Comparison of ENCODE assay signal across 23 mouse cellular contexts in genomic region chr3:108089916-108090315, GRCm38 (mm10). TPM values are rescaled to one million over a fixed set of nuclear protein-coding genes. Genes with fewer than 3 reads are reported as not detected.
DNase-seq lines count a peak whose midpoint lies in the region; ATAC-seq and TF ChIP-seq lines count a peak whose summit lies in the region.
"Had no signal": no experiment of that assay in that cellular context is flagged by ENCODE, and none has a peak within 500 bp of the region (broad histone marks: within the 10 kb centered on the region; RNA-seq: fewer than 3 reads in every experiment).

No protein-coding gene starts in this region.

- H3K36me3 ChIP-seq in kidney, postnatal 0 days (ENCODE audit: insufficient read depth, low read length): no peaks in the 10 kb centered on the region
- no peaks in the 10 kb centered on the region for H3K36me3 ChIP-seq in stomach, postnatal 0 days (ENCODE audit: control insufficient read depth, insufficient read depth, low read length)
- H3K36me3 ChIP-seq in midbrain, embryonic 14.5 days (ENCODE audit: control insufficient read depth, insufficient read depth, low read length): no peaks in the 10 kb centered on the region
- H3K36me3 ChIP-seq: forebrain, embryonic 12.5 days; midbrain, embryonic 12.5 days had no signal

- no peak for TF ChIP-seq CTCF in kidney, postnatal 0 days (IDR thresholded peaks at IDR 0.05; ENCODE audit: low read depth)
- no peak for TF ChIP-seq CTCF in stomach, postnatal 0 days (IDR thresholded peaks at IDR 0.05; ENCODE audit: low read depth)

- no peak for ATAC-seq in kidney, postnatal 0 days (replicated peaks; ENCODE audit: low FRiP score, low read depth)
- no peak for ATAC-seq in stomach, postnatal 0 days (ENCODE audit: low FRiP score, low TSS enrichment)
- no peak for ATAC-seq in midbrain, embryonic 14.5 days (ENCODE audit: low FRiP score, low TSS enrichment)
- ATAC-seq: activated CD4-positive, CD25-positive, alpha-beta regulatory T cell, adult 4 months; hindbrain, postnatal 0 days; intestine, embryonic 16.5 days; Patski had no signal

- H3K27me3 ChIP-seq in kidney, postnatal 0 days (ENCODE audit: insufficient read depth, low read length): no peaks in the 10 kb centered on the region
- no peaks in the 10 kb centered on the region for H3K27me3 ChIP-seq in stomach, postnatal 0 days (ENCODE audit: control insufficient read depth, insufficient read depth, low read length)
- H3K27me3 ChIP-seq in midbrain, embryonic 14.5 days (ENCODE audit: control insufficient read depth, insufficient read depth, low read length): no peaks in the 10 kb centered on the region
- H3K27me3 ChIP-seq: midbrain, embryonic 12.5 days; Patski had no signal

- H3K9ac ChIP-seq in kidney, postnatal 0 days (ENCODE audit: low read depth, low read length): no peak overlapping the region
- H3K9ac ChIP-seq in stomach, postnatal 0 days (ENCODE audit: low read length): no peak overlapping the region
- H3K9ac ChIP-seq in midbrain, embryonic 14.5 days (replicated peaks; ENCODE audit: low read length): no peak overlapping the region
- H3K9ac ChIP-seq: forebrain, embryonic 12.5 days; liver, embryonic 14.5 days; lung, embryonic 14.5 days; midbrain, embryonic 12.5 days had no signal

- 33% methylated on average over 2 of the region's 2 CpGs for WGBS in kidney, postnatal 0 days
- WGBS in stomach, postnatal 0 days: 41% methylated on average over 2 of the region's 2 CpGs
- 47% methylated on average over 2 of the region's 2 CpGs for WGBS in midbrain, embryonic 14.5 days

- H3K9me3 ChIP-seq in kidney, postnatal 0 days (replicated peaks; ENCODE audit: low read length): no peaks in the 10 kb centered on the region
- no peaks in the 10 kb centered on the region for H3K9me3 ChIP-seq in stomach, postnatal 0 days (ENCODE audit: control insufficient read depth, low read length)
- no peaks in the 10 kb centered on the region for H3K9me3 ChIP-seq in midbrain, embryonic 14.5 days (ENCODE audit: control insufficient read depth, low read length)
- H3K9me3 ChIP-seq: forebrain, embryonic 12.5 days; midbrain, embryonic 12.5 days had no signal

- no peak overlapping the region for H3K4me2 ChIP-seq in kidney, postnatal 0 days (ENCODE audit: low read length)
- 0 out of 2 replicates have a peak overlapping the region, but pooled peaks have one; percentile 11 for H3K4me2 ChIP-seq in stomach, postnatal 0 days (replicated peaks; ENCODE audit: low read depth)
- no peak overlapping the region for H3K4me2 ChIP-seq in midbrain, embryonic 14.5 days (ENCODE audit: low read length)
- H3K4me2 ChIP-seq: forebrain, embryonic 12.5 days; heart, embryonic 11.5 days; lung, embryonic 14.5 days; midbrain, embryonic 12.5 days had no signal

- TF ChIP-seq EP300 in stomach, postnatal 0 days (optimal IDR thresholded peaks at IDR 0.05): no peak

- H3K4me1 ChIP-seq in kidney, postnatal 0 days (replicated peaks; ENCODE audit: insufficient read depth, low read length): peaks cover 9% of the 10 kb centered on the region; the same call in 1 of the 2 replicates
- H3K4me1 ChIP-seq in stomach, postnatal 0 days (replicated peaks; ENCODE audit: control insufficient read depth, insufficient read depth): no peaks in the 10 kb centered on the region; the same call in 1 of the 2 replicates
- peaks cover 11% of the 10 kb centered on the region for H3K4me1 ChIP-seq in midbrain, embryonic 14.5 days (ENCODE audit: control insufficient read depth, insufficient read depth, low read length)

- no peak overlapping the region for H3K27ac ChIP-seq in kidney, postnatal 0 days
- peak overlapping the region; percentile 70; the same call in 1 of the 2 replicates for H3K27ac ChIP-seq in stomach, postnatal 0 days (replicated peaks)
- no peak overlapping the region for H3K27ac ChIP-seq in midbrain, embryonic 14.5 days (replicated peaks; ENCODE audit: low read depth, low read length)
- H3K27ac ChIP-seq: forebrain, embryonic 12.5 days; gastrocnemius, adult 2 months; hindbrain, postnatal 0 days; liver, embryonic 14.5 days; midbrain, embryonic 12.5 days had no signal

- peak; percentile 39 for DNase-seq in kidney, postnatal 0 days (ENCODE audit: low spot score)
- DNase-seq in kidney, adult 9 months: no peak
- DNase-seq in ES-CJ7 (ENCODE audit: low read depth, low spot score): peak; percentile 23
- peak; percentile 70 for DNase-seq in brain, adult 2 months (ENCODE audit: low read depth, low spot score)
- DNase-seq in stomach, postnatal 0 days (ENCODE audit: low spot score): no peak
- DNase-seq in urinary bladder, postnatal 10 days (ENCODE audit: low spot score): no peak
- DNase-seq in midbrain, embryonic 14.5 days: no peak
- DNase-seq: adrenal gland, adult 8-10 months; cerebellum, adult 9-10 months; gastrocnemius, adult 2 months; kidney, postnatal 14 days; lung, embryonic 14.5 days; right cerebral cortex, postnatal 14 days; thymus, postnatal 36 days had no signal

- no peak overlapping the region for H3K4me3 ChIP-seq in kidney, postnatal 0 days (replicated peaks; ENCODE audit: low read depth, low read length)
- no peak overlapping the region for H3K4me3 ChIP-seq in stomach, postnatal 0 days (ENCODE audit: low read depth, low read length)
- no peak overlapping the region for H3K4me3 ChIP-seq in midbrain, embryonic 14.5 days (replicated peaks; ENCODE audit: low read depth, low read length)
- H3K4me3 ChIP-seq: erythroblast, embryonic 14.5 days; forebrain, embryonic 12.5 days; gastrocnemius, adult 2 months; midbrain, embryonic 12.5 days had no signal

RNA-seq across cellular contexts. Expression of gene Gnat2, which starts 2.7 kb away (rescaled TPM):
- polyA plus RNA-seq in kidney, postnatal 0 days (2015; fragmentation: Nextera tagmentation; extraction: Ambion mirVana): 1.0 and 1.2 TPM in 2 replicates
- 0.59 and 0.71 TPM in 2 replicates for polyA plus RNA-seq in stomach, postnatal 0 days (2015; fragmentation: Nextera tagmentation; extraction: Ambion mirVana)
- 0.13 and 0.30 TPM in 2 replicates for polyA plus RNA-seq in midbrain, embryonic 14.5 days (2014; fragmentation: Nextera tagmentation; extraction: Ambion mirVana)
- polyA plus RNA-seq: activated CD4-positive, CD25-positive, alpha-beta regulatory T cell, adult 4 months had no signal

RNA-seq across cellular contexts. Expression of gene Ampd2, which starts 3.5 kb away (rescaled TPM):
- polyA plus RNA-seq in kidney, postnatal 0 days (2015; fragmentation: Nextera tagmentation; extraction: Ambion mirVana): 35.8 and 38.2 TPM in 2 replicates
- polyA plus RNA-seq in stomach, postnatal 0 days (2015; fragmentation: Nextera tagmentation; extraction: Ambion mirVana): 20.2 and 20.7 TPM in 2 replicates
- polyA plus RNA-seq in midbrain, embryonic 14.5 days (2014; fragmentation: Nextera tagmentation; extraction: Ambion mirVana): 45.9 and 53.3 TPM in 2 replicates

RNA-seq across cellular contexts. Expression of gene Gstm4, which starts 45.2 kb away (rescaled TPM):
- 21.8 and 22.1 TPM in 2 replicates for polyA plus RNA-seq in kidney, postnatal 0 days (2015; fragmentation: Nextera tagmentation; extraction: Ambion mirVana)
- 19.4 and 19.6 TPM in 2 replicates for polyA plus RNA-seq in stomach, postnatal 0 days (2015; fragmentation: Nextera tagmentation; extraction: Ambion mirVana)
- 16.0 and 17.5 TPM in 2 replicates for polyA plus RNA-seq in midbrain, embryonic 14.5 days (2014; fragmentation: Nextera tagmentation; extraction: Ambion mirVana)

RNA-seq across cellular contexts. Expression of gene Gnai3, which starts 56.0 kb away (rescaled TPM):
- 134 and 147 TPM in 2 replicates for polyA plus RNA-seq in kidney, postnatal 0 days (2015; fragmentation: Nextera tagmentation; extraction: Ambion mirVana)
- 107 and 112 TPM in 2 replicates for polyA plus RNA-seq in stomach, postnatal 0 days (2015; fragmentation: Nextera tagmentation; extraction: Ambion mirVana)
- 107 and 150 TPM in 2 replicates for polyA plus RNA-seq in midbrain, embryonic 14.5 days (2014; fragmentation: Nextera tagmentation; extraction: Ambion mirVana)

Comparison
In these comparisons a context has a peak if more than half of its experiments do, and no peak if none do; other contexts are left out.
1. DNase-seq: peak in kidney, postnatal 0 days (single experiment), ES-CJ7 (single experiment) and brain, adult 2 months (single experiment); none in kidney, adult 9 months (single experiment), stomach, postnatal 0 days (single experiment), urinary bladder, postnatal 10 days (single experiment) and midbrain, embryonic 14.5 days (single experiment).